Mouse (Mus musculus) midbrain, embryonic 14.5 days (tissue): ENCODE data around the gene Slc30a10. TPM values are rescaled to one million over a fixed set of nuclear protein-coding genes. Genes with fewer than 3 reads are reported as not detected.

Source experiments
- ATAC-seq: fragments of 200-750 bp; cut with Nextera tagmentation; 2 replicates; pipeline ENCODE4 v1.8.0; 2017; ENCODE audit warnings: moderate number of reproducible peaks, moderate library complexity; ENCODE audit not compliant: low FRiP score, low TSS enrichment
- DNase-seq: peaks from one replicate; pipeline ENCODE4 v3.0.0-alpha.2; 2015
- H3K27ac ChIP-seq: fragments of 300-500 bp; sonication (generic); replicated peaks from 2 replicates; pipeline ENCODE4 v1.5.1; 2014; ENCODE audit warnings: mild to moderate bottlenecking, low read depth, low read length, moderate library complexity
- H3K27me3 ChIP-seq: fragments of 300-500 bp; sonication (generic); 2 replicates; pipeline ENCODE4 v1.6.1; 2014; ENCODE audit warnings: low read length, control low read depth, mixed read lengths; ENCODE audit not compliant: control insufficient read depth, insufficient read depth
- H3K36me3 ChIP-seq: fragments of 300-500 bp; sonication (generic); 2 replicates; pipeline ENCODE4 v1.6.1; 2014; ENCODE audit warnings: low read length, control low read depth; ENCODE audit not compliant: control insufficient read depth, insufficient read depth
- H3K4me1 ChIP-seq: fragments of 300-500 bp; sonication (generic); 2 replicates; pipeline ENCODE4 v1.6.1; 2014; ENCODE audit warnings: mild to moderate bottlenecking, antibody characterized with exemption, low read length, control low read depth; ENCODE audit not compliant: control insufficient read depth, insufficient read depth
- H3K4me2 ChIP-seq: fragments of 300-500 bp; sonication (generic); 2 replicates; pipeline ENCODE4 v1.6.1; 2014; ENCODE audit warnings: mild to moderate bottlenecking, low read length, moderate library complexity
- H3K4me3 ChIP-seq: fragments of 300-500 bp; sonication (generic); replicated peaks from 2 replicates; pipeline ENCODE4 v1.5.1; 2014; ENCODE audit warnings: low read depth, low read length
- H3K9ac ChIP-seq: fragments of 300-500 bp; sonication (generic); replicated peaks from 2 replicates; pipeline ENCODE4 v1.6.1; 2014; ENCODE audit warnings: mild to moderate bottlenecking, low read length, moderate library complexity
- H3K9me3 ChIP-seq: fragments of 300-500 bp; sonication (generic); 2 replicates; pipeline ENCODE4 v1.6.1; 2016; ENCODE audit warnings: low read length, control low read depth, mixed read lengths; ENCODE audit not compliant: control insufficient read depth
- WGBS: fragments of 180-500 bp; shearing (Covaris S2); extraction: QIAGEN DNeasy Blood & Tissue Kit; methylation state at CpG from one replicate; pipeline ENCODE4 v1.1.7; 2014; 5-methylcytosine and 5-hydroxymethylcytosine counted together
- polyA plus RNA-seq: library from polyadenylated mRNA; unstranded; fragments of >200 nt; fragmentation: Nextera tagmentation; extraction: Ambion mirVana; gene quantifications from 2 replicates; pipeline ENCODE4 v1.2.1, GENCODE M21; 2014

The Slc30a10 gene
- polyA plus RNA-seq, 1 experiment from 2014 or later = 5.7 TPM

DNA sequence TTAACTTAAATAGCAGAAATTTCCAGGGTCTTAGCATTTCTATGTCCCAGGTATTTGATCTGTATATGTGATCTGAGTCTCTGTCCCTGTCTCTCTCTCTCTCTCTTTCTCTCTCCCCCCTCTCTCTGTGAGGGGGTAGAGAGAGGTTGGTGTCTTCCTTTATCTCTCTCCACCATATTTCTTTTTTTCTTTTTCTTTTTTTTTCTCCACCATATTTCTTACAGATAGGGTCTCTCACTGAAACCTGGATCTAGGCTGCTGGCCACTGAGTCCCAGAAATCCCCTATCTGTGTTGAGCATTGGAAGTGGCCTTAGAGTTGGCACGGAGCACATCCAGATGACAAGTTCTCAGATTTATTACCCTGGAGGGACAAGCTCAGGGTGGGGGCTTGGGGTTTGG, 18.8 kb downstream of the Slc30a10 start:
- Histone ChIP-seq H3K4me1 (no peaks in the 10 kb centered on the region), H3K9me3 (no peaks in the 10 kb centered on the region), H3K27ac (no peak overlapping the region), H3K9ac (no peak overlapping the region), H3K4me2 (no peak overlapping the region), H3K36me3 (no peaks in the 10 kb centered on the region), H3K4me3 (no peak overlapping the region), H3K27me3 (no peaks in the 10 kb centered on the region)
- ATAC-seq (no peak), DNase-seq (no peak)
- 98% methylated on average over 1 of the region's 1 CpGs for WGBS

DNA sequence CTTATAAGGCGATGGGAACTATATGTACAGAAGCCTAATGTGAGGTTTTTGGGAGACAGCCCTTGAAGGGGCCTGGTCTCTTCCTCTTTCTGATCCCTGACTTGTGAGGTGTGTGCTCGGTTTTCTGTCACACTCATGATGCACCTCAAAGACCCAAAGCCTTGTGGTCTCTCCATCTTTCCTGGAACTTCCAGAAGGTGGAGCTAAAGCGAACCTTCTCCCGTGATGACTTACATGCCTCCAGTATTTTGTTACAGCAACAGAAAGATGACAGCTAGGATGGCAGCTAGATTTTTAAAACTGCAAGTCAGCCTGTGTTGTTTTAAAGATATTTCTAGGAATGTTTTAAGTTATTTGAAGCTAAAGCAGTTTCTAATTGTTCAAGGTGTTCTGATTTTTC, 25.2 kb downstream of the Slc30a10 start:
- Histone ChIP-seq H3K27me3 (no peaks in the 10 kb centered on the region), H3K9ac (no peak overlapping the region), H3K27ac (no peak overlapping the region), H3K9me3 (no peaks in the 10 kb centered on the region), H3K36me3 (no peaks in the 10 kb centered on the region), H3K4me1 (peaks cover 14% of the 10 kb centered on the region), H3K4me3 (no peak overlapping the region), H3K4me2 (no peak overlapping the region)
- no peak for DNase-seq
- ATAC-seq = no peak
- WGBS = 95% methylated on average over 4 of the region's 4 CpGs

DNA sequence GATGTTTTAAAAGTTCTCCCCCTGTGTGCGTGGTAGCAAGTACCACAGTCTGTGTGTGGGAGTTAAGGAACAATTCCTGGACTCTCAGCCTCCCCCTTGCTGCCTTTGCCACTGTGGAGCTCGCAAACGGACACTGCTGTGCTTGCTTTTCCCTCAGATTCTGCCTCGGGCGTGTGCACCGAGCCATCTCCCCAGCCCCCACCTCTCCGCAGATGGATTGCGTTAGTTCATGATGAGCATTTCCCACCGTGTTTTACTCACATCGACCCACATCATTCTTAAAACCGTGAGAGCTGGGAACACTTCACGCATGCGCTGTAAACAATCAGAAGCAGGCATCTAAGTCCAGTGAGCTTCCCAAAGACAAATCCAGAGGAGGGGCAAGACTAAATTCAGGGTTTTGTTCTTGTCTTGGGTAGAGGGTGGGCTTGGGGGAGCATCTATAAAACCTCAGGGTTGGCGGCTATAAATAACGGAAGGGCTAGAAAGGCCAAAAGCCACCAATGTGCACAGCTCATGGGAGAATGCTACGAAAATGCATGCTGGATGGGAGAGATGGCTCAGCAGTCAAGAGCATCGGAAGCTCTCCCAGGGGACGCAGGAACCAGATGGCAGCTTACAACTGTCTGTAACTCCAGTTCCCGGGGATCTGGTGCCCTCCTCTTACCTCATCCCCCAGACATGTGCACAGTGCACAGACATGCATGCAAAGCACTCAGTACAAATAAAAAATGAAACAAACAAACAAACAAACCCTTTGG, 27.5 kb downstream of the Slc30a10 start:
- Histone ChIP-seq H3K27me3 (no peaks in the 10 kb centered on the region), H3K4me3 (0 out of 2 replicates have a peak overlapping the region, but pooled peaks have one; percentile 8), H3K27ac (peak overlapping the region; percentile 62), H3K9me3 (no peaks in the 10 kb centered on the region), H3K4me2 (peak overlapping the region; percentile 35), H3K9ac (no peak overlapping the region), H3K4me1 (peaks cover 14% of the 10 kb centered on the region), H3K36me3 (no peaks in the 10 kb centered on the region)
- ATAC-seq (peak; percentile 63), DNase-seq (peak; percentile 71)
- 44% methylated on average over 19 of the region's 19 CpGs for WGBS

DNA sequence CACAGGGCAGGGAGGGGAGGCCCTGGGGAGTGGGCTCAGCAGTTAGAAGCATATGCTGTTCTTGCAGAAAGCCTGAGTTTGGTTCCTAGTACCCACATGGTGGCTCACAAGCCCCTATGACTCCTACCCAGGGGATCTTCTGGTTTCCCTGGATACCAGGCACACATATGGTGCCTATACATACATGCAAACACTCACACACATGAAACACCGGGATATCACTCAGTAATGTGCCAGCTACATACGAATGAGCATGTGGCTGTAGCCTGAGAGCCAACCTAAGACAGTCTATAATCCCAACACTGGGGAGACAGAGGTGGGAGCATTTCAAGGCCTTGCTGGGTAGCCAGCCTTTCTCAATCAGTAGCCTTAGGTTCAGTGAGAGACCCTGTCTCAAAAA, 28.1 kb downstream of the Slc30a10 start:
- WGBS = 75% methylated on average over 2 of the region's 2 CpGs
- ATAC-seq = no peak
- Histone ChIP-seq H3K4me2 (no peak overlapping the region), H3K9ac (no peak overlapping the region), H3K4me3 (no peak overlapping the region), H3K27ac (no peak overlapping the region), H3K9me3 (no peaks in the 10 kb centered on the region), H3K4me1 (peaks cover 14% of the 10 kb centered on the region), H3K27me3 (no peaks in the 10 kb centered on the region), H3K36me3 (no peaks in the 10 kb centered on the region)
- DNase-seq = no peak

DNA sequence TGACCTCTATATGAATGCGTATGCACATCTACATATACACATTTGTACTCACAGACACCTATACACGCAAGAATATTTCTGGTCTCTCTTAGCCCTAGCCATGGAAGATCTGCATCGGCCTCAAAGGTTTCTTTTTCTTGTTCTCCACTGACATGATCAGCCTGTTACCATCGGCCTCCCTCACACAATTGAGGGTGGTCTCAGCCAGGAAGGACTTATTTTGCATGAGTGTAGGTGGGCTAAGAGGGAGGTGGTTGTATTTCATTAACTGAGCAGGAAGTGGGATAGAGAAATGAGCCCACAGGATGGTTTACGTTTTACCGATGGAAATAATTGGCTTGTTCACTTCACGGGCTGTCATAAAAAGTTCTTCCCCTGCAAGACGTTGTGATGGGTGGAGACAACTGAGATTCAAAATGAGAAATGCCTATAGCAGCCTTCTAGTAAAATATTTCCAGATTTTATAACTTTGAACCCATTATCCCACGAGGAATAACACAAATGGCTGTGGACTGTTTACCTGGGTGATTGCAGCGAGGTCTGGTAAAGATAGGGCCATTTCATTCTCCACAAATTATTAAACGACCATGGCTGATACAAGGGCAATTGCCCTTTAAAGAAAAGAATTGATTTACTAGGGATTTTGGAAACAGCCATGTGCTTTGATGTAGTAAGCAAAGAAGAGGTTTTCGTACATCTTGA, 28.9 kb downstream of the Slc30a10 start:
- no peak for ATAC-seq
- DNase-seq = no peak
- Histone ChIP-seq H3K4me1 (peaks cover 14% of the 10 kb centered on the region), H3K27ac (no peak overlapping the region), H3K9ac (no peak overlapping the region), H3K4me3 (no peak overlapping the region), H3K36me3 (no peaks in the 10 kb centered on the region), H3K27me3 (no peaks in the 10 kb centered on the region), H3K9me3 (no peaks in the 10 kb centered on the region), H3K4me2 (no peak overlapping the region)
- WGBS = 82% methylated on average over 12 of the region's 12 CpGs

DNA sequence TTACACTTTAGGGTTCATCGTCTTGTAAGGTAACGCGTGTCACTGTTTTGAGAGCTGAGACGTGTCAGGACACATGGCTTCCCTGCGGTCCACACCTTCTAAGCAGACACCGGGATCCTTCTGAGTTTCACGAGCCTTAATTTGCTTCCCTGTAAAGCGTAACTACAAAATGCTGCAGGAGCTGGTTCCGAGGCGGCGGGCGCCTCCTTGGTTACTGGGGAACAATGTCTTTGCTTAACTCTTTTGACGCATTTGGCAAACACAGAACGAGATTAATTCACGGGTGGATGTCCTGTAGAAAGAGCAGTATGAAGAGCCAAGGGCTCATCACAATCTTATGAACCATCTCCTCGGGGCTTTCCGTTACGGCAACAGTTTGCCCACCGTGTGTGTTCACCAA, 29.6 kb downstream of the Slc30a10 start:
- Histone ChIP-seq H3K36me3 (no peaks in the 10 kb centered on the region), H3K9me3 (no peaks in the 10 kb centered on the region), H3K4me3 (no peak overlapping the region), H3K27ac (no peak overlapping the region), H3K4me1 (peaks cover 14% of the 10 kb centered on the region), H3K9ac (no peak overlapping the region), H3K4me2 (peak overlapping the region; percentile 6; the same call in 1 of the 2 replicates), H3K27me3 (no peaks in the 10 kb centered on the region)
- 55% methylated on average over 19 of the region's 19 CpGs for WGBS
- ATAC-seq (no peak), DNase-seq (peak; percentile 26)

DNA sequence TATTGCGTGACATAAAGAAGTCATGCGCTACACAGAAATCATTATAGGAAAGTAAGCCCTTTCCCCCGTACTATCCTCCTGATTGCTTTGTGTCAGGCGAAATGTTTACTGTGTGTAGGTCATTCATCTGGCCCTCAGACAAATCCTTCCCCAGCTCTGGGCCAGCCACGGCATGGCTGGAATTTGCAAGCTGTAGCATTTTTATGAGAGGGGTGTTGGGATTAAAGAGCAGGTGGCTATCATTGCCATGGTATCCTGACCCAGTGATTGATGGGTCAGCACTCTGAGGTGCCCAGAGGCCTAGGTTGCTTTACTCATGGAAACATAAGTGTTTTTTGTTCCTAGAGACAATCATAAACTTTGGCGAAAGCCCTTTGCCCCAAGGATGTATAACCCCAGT, 35.2 kb downstream of the Slc30a10 start:
- Histone ChIP-seq H3K4me3 (no peak overlapping the region), H3K9me3 (no peaks in the 10 kb centered on the region), H3K27ac (no peak overlapping the region), H3K4me1 (no peaks in the 10 kb centered on the region; the same call in 1 of the 2 replicates), H3K27me3 (no peaks in the 10 kb centered on the region), H3K9ac (no peak overlapping the region), H3K4me2 (no peak overlapping the region), H3K36me3 (no peaks in the 10 kb centered on the region)
- ATAC-seq (no peak), DNase-seq (no peak)
- WGBS = 61% methylated on average over 6 of the region's 6 CpGs

DNA sequence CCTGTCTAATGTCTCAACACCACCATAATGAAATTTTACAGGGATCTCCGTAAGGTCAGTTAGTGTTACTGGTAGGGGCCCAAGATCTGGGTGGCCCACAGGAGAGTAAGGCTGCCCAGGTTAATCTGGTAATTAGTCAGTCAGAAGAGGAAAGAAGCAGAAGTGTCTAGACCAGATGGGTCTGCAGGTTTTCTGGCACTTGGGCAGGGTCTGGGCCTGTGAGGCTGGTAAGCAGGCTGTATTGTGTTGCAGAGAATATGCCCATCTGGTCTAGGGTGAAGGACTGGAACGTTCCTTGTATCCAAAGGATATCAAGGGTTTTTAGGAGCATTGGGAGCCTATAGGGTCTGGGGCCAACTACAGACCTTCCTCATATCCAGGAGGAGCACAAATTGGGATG, 36.0 kb downstream of the Slc30a10 start:
- Histone ChIP-seq H3K4me3 (no peak overlapping the region), H3K4me1 (no peaks in the 10 kb centered on the region; the same call in 1 of the 2 replicates), H3K36me3 (no peaks in the 10 kb centered on the region), H3K9me3 (no peaks in the 10 kb centered on the region), H3K9ac (no peak overlapping the region), H3K27me3 (no peaks in the 10 kb centered on the region), H3K27ac (no peak overlapping the region), H3K4me2 (no peak overlapping the region)
- DNase-seq = no peak
- 93% methylated on average over 2 of the region's 2 CpGs for WGBS
- ATAC-seq = no peak
